Mouse (Mus musculus) forebrain, embryonic 14.5 days (tissue): Measurements from ENCODE around the gene Acaca. TPM values are rescaled to one million over a fixed set of nuclear protein-coding genes. Genes with fewer than 3 reads are reported as not detected.

ENCODE experiments used
- ATAC-seq: fragments of 200-750 bp; cut with Nextera tagmentation; 2 replicates; pipeline ENCODE4 v1.8.0; 2017; ENCODE audit warnings: mild to moderate bottlenecking, moderate library complexity
- DNase-seq: peaks from one replicate; pipeline ENCODE4 v3.0.0-alpha.2; 2015; ENCODE audit warnings: low spot score
- H3K27ac ChIP-seq: fragments of 300-500 bp; sonication (generic); 2 replicates; pipeline ENCODE4 v1.5.1; 2014; ENCODE audit warnings: low read depth, mild to moderate bottlenecking, control low read depth, low read length, moderate library complexity
- H3K27me3 ChIP-seq: fragments of 300-500 bp; sonication (generic); replicated peaks from 2 replicates; pipeline ENCODE4 v1.6.1; 2014; ENCODE audit warnings: low read length, control low read depth, mixed read lengths; ENCODE audit not compliant: control insufficient read depth, insufficient read depth
- H3K36me3 ChIP-seq: fragments of 300-500 bp; sonication (generic); 2 replicates; pipeline ENCODE4 v1.6.1; 2014; ENCODE audit warnings: low read length, control low read depth; ENCODE audit not compliant: control insufficient read depth, insufficient read depth
- H3K4me1 ChIP-seq: fragments of 300-500 bp; sonication (generic); 2 replicates; pipeline ENCODE4 v1.6.1; 2014; ENCODE audit warnings: antibody characterized with exemption, low read length, control low read depth; ENCODE audit not compliant: control insufficient read depth, insufficient read depth
- H3K4me2 ChIP-seq: fragments of 300-500 bp; sonication (generic); 2 replicates; pipeline ENCODE4 v1.6.1; 2014; ENCODE audit warnings: mild to moderate bottlenecking, control low read depth, low read length
- H3K4me3 ChIP-seq: fragments of 300-500 bp; sonication (generic); 2 replicates; pipeline ENCODE4 v1.5.1; 2014; ENCODE audit warnings: low read depth, low read length, control low read depth
- H3K9ac ChIP-seq: fragments of 300-500 bp; sonication (generic); 2 replicates; pipeline ENCODE4 v1.6.1; 2014; ENCODE audit warnings: mild to moderate bottlenecking, low read length, control low read depth, moderate library complexity
- H3K9me3 ChIP-seq: fragments of 300-500 bp; sonication (generic); replicated peaks from 2 replicates; pipeline ENCODE4 v1.6.1; 2016; ENCODE audit warnings: low read length, control low read depth, mixed read lengths; ENCODE audit not compliant: control insufficient read depth
- WGBS: fragments of 180-500 bp; shearing (Covaris S2); extraction: QIAGEN DNeasy Blood & Tissue Kit; methylation state at CpG from one replicate; pipeline ENCODE4 v1.1.7; 2014; 5-methylcytosine and 5-hydroxymethylcytosine counted together
- polyA plus RNA-seq: library from polyadenylated mRNA; unstranded; fragments of >200 nt; fragmentation: Nextera tagmentation; extraction: Ambion mirVana; gene quantifications from 2 replicates; pipeline ENCODE4 v1.2.1, GENCODE M21; 2014

The Acaca gene
- polyA plus RNA-seq, 1 experiment from 2014 or later, result 24.3 TPM

DNA sequence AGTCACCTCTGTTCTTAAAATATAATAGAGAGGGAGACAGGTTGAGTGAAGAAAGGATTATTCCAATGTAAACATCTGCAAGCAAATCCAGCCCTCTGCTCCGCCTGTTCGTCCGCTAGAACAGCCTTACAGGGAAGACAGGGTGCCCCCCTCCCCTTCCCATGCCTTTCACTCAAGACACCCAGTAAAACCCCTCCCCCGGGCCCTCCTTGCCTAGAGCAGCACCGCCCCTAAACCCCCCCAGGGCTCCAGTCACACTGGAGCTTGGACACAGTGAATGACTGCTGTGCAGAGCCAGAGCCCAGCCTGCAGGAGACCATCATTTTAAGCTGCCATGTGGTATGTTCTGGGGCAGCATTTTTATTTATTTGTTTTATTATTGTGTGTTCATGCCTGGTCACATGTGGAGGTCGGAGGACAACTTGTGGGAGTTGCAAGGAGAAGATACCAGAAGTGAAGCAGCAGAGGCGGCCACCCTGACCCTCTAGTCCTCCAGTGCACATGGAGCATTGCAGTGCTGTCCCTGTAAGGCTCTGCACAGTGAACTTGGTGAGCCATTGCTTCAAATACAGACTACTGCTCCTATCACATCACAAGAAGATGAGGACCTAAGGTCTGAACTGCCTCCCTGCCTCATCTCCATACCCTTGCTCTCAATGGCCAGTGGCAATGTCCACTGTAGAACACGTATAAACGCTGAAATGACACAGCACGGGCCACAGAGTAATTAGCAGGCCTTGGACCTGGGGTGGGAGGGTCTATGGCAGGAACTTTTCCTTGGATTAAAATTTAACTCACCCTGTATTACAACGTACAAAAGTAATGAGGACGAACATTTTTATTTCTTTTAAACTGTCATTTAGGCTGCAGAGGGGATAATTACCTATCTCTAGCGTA lies 296.5 kb downstream of the Acaca start:
- WGBS, result 64% methylated on average over 13 of the region's 13 CpGs
- H3K4me3 ChIP-seq, result no peak overlapping the region
- H3K9me3 ChIP-seq, result no peaks in the 10 kb centered on the region
- H3K4me2 ChIP-seq, result no peak overlapping the region
- no peaks in the 10 kb centered on the region for H3K4me1 ChIP-seq
- ATAC-seq, result no peak
- 0 out of 2 replicates have a peak, but pooled peaks cover 4% of the 10 kb centered on the region for H3K36me3 ChIP-seq
- H3K27me3 ChIP-seq, result no peaks in the 10 kb centered on the region
- no peak for DNase-seq
- no peak overlapping the region for H3K9ac ChIP-seq
- no peak overlapping the region for H3K27ac ChIP-seq

DNA sequence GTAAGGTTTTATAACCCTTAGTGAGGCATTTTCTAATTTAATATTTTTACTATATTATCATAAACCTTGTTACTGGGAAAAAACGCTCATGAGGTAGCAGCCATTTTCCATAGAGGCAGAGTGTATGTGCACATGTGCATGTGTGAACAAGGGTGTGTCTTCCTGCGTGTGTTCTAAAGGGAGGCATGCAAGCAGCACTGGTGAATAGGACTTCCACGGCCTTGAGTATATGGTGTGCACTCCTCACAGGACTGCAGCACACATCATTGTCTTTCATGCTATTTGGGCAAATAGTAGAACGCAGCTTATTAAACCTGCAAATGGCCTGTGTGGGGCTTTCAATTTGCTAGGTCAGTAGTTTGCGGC lies 297.1 kb downstream of the Acaca start:
- H3K27ac ChIP-seq, result no peak overlapping the region
- ATAC-seq (no peak), DNase-seq (no peak)
- H3K27me3 ChIP-seq, result no peaks in the 10 kb centered on the region
- 0 out of 2 replicates have a peak, but pooled peaks cover 4% of the 10 kb centered on the region for H3K36me3 ChIP-seq
- H3K4me3 ChIP-seq, result no peak overlapping the region
- WGBS, result 90% methylated on average over 5 of the region's 5 CpGs
- no peak overlapping the region for H3K4me2 ChIP-seq
- H3K4me1 ChIP-seq, result no peaks in the 10 kb centered on the region
- H3K9ac ChIP-seq, result no peak overlapping the region
- H3K9me3 ChIP-seq, result no peaks in the 10 kb centered on the region

DNA sequence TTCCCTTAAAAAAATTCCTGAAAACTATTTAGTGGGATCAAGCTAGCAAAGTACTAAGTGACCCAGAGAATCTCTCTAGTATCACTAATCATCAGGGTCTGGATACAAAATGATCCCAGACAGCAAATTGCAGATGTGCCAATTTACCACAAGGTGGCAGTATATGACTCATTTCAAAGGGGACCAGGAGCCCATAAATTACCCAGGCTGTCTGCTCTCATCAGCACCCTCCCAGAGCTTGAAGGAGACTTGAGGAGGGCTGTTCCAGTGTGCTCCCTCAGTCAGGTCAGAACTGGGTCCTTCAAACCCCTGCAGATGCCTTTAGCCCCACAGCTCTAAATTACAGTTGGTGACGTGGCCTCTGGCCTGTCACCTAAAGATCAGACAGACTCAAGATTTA lies 300.1 kb downstream of the Acaca start:
- H3K4me2 ChIP-seq, result no peak overlapping the region
- no peaks in the 10 kb centered on the region for H3K27me3 ChIP-seq
- H3K27ac ChIP-seq, result no peak overlapping the region
- 0 out of 2 replicates have a peak, but pooled peaks cover 4% of the 10 kb centered on the region for H3K36me3 ChIP-seq
- ATAC-seq, result peak; percentile 65
- H3K4me1 ChIP-seq, result no peaks in the 10 kb centered on the region
- H3K9me3 ChIP-seq, result no peaks in the 10 kb centered on the region
- 40% methylated on average over 1 of the region's 1 CpGs for WGBS
- no peak overlapping the region for H3K9ac ChIP-seq
- peak; percentile 91 for DNase-seq
- H3K4me3 ChIP-seq, result no peak overlapping the region

DNA sequence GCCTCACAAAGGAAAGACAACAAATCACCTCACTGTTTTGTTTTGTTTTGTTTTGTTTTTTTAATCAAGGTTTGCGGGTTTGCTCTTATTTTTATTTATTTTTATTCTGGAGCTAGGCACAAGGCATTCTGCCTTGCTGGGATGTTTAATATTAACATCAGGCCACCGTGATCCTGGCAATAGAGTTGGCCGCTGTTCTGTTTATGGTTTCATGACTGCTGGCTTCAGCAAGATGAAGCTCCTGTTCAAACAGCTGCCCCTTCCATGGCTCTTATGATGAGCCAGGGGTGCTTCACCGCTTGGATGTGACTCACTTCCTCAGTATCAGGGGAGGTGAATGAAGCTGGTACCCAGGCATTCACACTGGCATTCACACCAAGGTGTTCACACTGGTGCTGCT lies 300.9 kb downstream of the Acaca start:
- DNase-seq (no peak), ATAC-seq (no peak)
- Histone ChIP-seq H3K27ac (no peak overlapping the region), H3K4me1 (no peaks in the 10 kb centered on the region), H3K4me2 (no peak overlapping the region), H3K4me3 (no peak overlapping the region), H3K9me3 (no peaks in the 10 kb centered on the region), H3K27me3 (no peaks in the 10 kb centered on the region), H3K9ac (no peak overlapping the region), H3K36me3 (0 out of 2 replicates have a peak, but pooled peaks cover 4% of the 10 kb centered on the region)
- WGBS, result 88% methylated on average over 4 of the region's 4 CpGs

DNA sequence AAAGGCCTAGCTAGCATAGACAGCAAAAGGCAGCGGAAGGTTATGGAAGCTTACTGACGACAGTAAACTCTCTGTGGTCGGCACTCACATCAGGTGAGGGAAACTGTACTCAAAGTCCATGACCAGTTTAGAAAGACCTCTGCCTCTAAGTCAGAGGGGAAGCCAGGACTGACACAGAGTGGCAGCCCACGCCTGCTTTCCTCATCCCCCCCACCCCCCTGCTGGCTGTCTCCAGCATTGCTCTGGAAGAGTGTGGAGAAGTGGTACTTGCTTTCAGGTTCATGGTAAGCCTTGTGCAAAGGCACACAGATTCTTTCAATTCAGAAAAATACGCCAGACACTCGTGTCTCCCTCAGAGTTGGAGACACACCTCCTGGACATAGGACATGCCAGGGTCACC lies 305.4 kb downstream of the Acaca start:
- no peak overlapping the region for H3K4me2 ChIP-seq
- no peak for ATAC-seq
- no peaks in the 10 kb centered on the region for H3K27me3 ChIP-seq
- H3K4me3 ChIP-seq, result no peak overlapping the region
- WGBS, result 67% methylated on average over 6 of the region's 6 CpGs
- no peak overlapping the region for H3K27ac ChIP-seq
- DNase-seq, result no peak
- no peaks in the 10 kb centered on the region for H3K4me1 ChIP-seq
- H3K36me3 ChIP-seq, result 0 out of 2 replicates have a peak, but pooled peaks cover 4% of the 10 kb centered on the region
- no peaks in the 10 kb centered on the region for H3K9me3 ChIP-seq
- H3K9ac ChIP-seq, result no peak overlapping the region

DNA sequence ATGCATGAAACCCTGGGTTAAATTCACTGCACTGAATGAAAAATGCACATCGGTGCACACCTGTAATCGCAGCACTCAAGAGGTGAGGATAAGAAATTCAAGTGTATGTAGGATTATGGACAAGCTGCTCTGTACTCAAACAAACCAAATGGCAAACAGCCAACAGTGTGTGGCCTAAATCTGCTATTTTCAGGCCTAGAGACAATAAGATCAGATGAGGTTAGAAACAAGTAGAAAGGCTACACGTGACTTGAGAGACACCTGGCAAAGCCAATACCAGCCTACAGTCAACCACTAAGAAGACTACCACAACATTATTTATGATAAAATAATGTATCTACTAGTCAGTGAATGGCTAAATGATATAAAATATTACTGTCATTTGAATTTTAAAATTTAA lies 310.9 kb downstream of the Acaca start:
- ATAC-seq (no peak), DNase-seq (no peak)
- Histone ChIP-seq H3K27ac (no peak overlapping the region), H3K4me1 (no peaks in the 10 kb centered on the region), H3K4me3 (no peak overlapping the region), H3K9ac (no peak overlapping the region), H3K4me2 (no peak overlapping the region), H3K9me3 (no peaks in the 10 kb centered on the region), H3K36me3 (peaks cover 11% of the 10 kb centered on the region; the same call in 1 of the 2 replicates), H3K27me3 (no peaks in the 10 kb centered on the region)
- 85% methylated on average over 3 of the region's 3 CpGs for WGBS

DNA sequence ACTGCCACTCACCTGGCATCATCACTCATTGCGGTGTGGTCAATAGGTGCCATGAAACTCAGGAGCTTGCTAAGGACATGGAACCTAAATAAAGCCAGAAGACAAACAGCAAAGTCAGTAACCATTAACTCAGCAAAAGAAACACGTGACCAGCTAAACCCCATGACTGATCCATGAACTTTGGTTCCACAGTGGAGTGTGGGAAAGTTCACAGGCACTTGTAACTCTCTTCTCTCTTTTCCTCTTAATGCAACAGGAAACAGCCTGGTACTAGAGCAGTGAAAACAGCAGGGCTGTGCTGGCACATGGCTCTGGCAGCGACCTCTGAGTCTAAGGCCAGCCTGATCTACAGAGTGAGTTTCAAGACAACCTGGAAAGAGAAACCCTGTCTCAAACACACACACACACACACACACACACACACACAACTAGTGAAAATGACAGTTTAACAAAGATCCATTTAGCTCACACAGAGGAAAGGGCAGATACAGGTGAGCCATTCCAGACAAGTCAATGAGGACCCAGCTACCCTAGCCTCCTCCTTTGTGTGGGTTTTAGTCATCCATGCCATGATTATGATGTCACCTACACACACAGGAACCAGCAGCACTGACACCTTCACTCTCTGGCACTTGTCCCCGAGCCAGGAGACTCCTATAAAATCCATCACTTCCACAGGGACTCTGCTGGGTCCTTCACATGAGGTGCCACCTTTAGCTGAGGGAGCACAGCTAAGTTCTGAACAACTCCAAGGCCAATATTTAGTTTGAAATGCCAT lies 313.3 kb downstream of the Acaca start:
- no peak overlapping the region for H3K4me2 ChIP-seq
- no peaks in the 10 kb centered on the region for H3K9me3 ChIP-seq
- ATAC-seq (no peak), DNase-seq (no peak)
- no peak overlapping the region for H3K4me3 ChIP-seq
- H3K27me3 ChIP-seq, result no peaks in the 10 kb centered on the region
- H3K4me1 ChIP-seq, result no peaks in the 10 kb centered on the region
- H3K9ac ChIP-seq, result no peak overlapping the region
- 89% methylated on average over 4 of the region's 4 CpGs for WGBS
- H3K27ac ChIP-seq, result no peak overlapping the region
- H3K36me3 ChIP-seq, result peaks cover 11% of the 10 kb centered on the region; the same call in 1 of the 2 replicates
